Mouse (Mus musculus) ES-Bruce4 (cell line): Measurements from ENCODE around the gene Pikfyve.

ENCODE experiments used
- CTCF ChIP-seq: IDR thresholded peaks from one replicate; pipeline ENCODE4 v1.8.1; 2011; ENCODE audit warnings: low read depth, low read length
- EP300 ChIP-seq: IDR thresholded peaks from 2 replicates; pipeline ENCODE4 v1.6.1; 2011; ENCODE audit warnings: low read depth, low read length; ENCODE audit not compliant: insufficient read depth

DNA sequence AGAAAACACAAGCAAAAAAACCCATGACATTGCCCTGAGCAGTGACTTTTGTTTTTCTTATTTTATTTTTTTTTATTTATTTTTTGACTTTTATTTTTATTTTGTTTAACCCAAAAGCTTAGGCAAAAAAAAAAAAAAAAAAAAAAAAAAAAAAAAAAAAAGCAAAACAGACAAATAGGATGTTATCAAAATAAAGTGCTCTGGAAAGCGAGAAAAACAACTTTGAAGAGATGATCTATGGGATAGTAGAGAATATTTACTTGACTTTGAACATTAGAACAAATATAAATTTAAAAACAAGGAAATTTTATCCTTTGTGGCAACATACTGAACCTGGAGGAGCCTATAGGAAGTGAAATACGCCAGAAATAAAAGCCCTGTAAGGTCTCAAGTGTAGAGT is 2.5 kb upstream of the Pikfyve start:
- no peak for TF ChIP-seq CTCF
- no peak for TF ChIP-seq EP300
